Mouse (Mus musculus) heart, postnatal 0 days (tissue): Measurements from ENCODE around the gene Angptl1.

ENCODE experiments used
- CTCF ChIP-seq: IDR thresholded peaks from 2 replicates; pipeline ENCODE4 v1.5.1; 2016; ENCODE audit warnings: antibody characterized with exemption, control low read depth, low read depth
- EP300 ChIP-seq: IDR thresholded peaks from 2 replicates; pipeline ENCODE4 v1.6.1; 2016; ENCODE audit warnings: antibody characterized with exemption, low read depth

DNA sequence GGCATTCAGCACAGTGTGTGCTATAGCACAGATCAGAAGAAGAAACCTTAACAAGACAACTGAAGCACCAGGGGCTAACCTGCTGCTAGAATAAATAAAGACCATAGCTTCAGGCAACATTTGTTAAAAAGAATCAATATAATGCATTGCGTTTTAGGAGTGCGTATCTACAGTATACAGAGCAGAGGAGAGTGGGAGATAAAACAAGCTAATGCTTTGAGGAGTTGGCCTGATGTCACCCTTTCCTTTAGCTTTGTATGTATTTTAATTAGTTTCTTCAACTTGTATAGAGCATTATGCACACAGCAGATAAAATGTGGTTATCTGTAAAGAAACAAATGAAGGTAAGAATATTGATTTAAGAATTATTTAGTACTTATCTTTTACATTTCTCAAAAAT lies 18.3 kb downstream of the Angptl1 start:
- no peak for TF ChIP-seq CTCF
- no peak for TF ChIP-seq EP300
